In genomic region chr9:75780558-75781276, GRCm38 (mm10) we compare ENCODE assay signal across 17 mouse cellular contexts. TPM values are rescaled to one million over a fixed set of nuclear protein-coding genes. Genes with fewer than 3 reads are reported as not detected.
DNase-seq lines count a peak whose midpoint lies in the region; ATAC-seq and TF ChIP-seq lines count a peak whose summit lies in the region.
"Had no signal": no experiment of that assay in that cellular context is flagged by ENCODE, and none has a peak within 500 bp of the region (broad histone marks: within the 10 kb centered on the region; RNA-seq: fewer than 3 reads in every experiment).

No protein-coding gene starts in this region.

- TF ChIP-seq POLR2A in cerebellum, adult 2 months (IDR thresholded peaks at IDR 0.05; ENCODE audit: borderline replicate concordance, insufficient read depth, low read length): no peak

- peaks cover 4% of the 10 kb centered on the region for H3K4me1 ChIP-seq in cerebellum, adult 2 months (ENCODE audit: control insufficient read depth, insufficient read depth, low read length)
- peaks cover 5% of the 10 kb centered on the region for H3K4me1 ChIP-seq in heart, embryonic 16.5 days (ENCODE audit: control insufficient read depth, insufficient read depth, low read length)
- H3K4me1 ChIP-seq in midbrain, embryonic 11.5 days (ENCODE audit: control insufficient read depth, insufficient read depth, low read length): no peaks in the 10 kb centered on the region
- H3K4me1 ChIP-seq in midbrain, embryonic 13.5 days (replicated peaks): peaks cover 9% of the 10 kb centered on the region; the same call in 1 of the 2 replicates
- no peaks in the 10 kb centered on the region for H3K4me1 ChIP-seq in stomach, embryonic 16.5 days (ENCODE audit: control insufficient read depth, insufficient read depth, low read length)
- H3K4me1 ChIP-seq: hindbrain, embryonic 15.5 days had no signal

- no peak for ATAC-seq in heart, embryonic 16.5 days (replicated peaks; ENCODE audit: extremely low read depth, insufficient read depth, low FRiP score)
- no peak for ATAC-seq in midbrain, embryonic 11.5 days (ENCODE audit: low FRiP score)
- no peak for ATAC-seq in midbrain, embryonic 13.5 days
- ATAC-seq in stomach, embryonic 16.5 days (ENCODE audit: insufficient read depth, low FRiP score): no peak
- ATAC-seq: forebrain, embryonic 16.5 days had no signal

- no peak for TF ChIP-seq CTCF in cerebellum, adult 2 months (IDR thresholded peaks at IDR 0.05; ENCODE audit: borderline replicate concordance, insufficient read depth, low read depth, low read length)

- peak overlapping the region; percentile 64 for H3K4me2 ChIP-seq in heart, embryonic 16.5 days (ENCODE audit: low read depth, low read length)
- H3K4me2 ChIP-seq in midbrain, embryonic 11.5 days: no peak overlapping the region
- H3K4me2 ChIP-seq in midbrain, embryonic 13.5 days (replicated peaks): no peak overlapping the region
- peak overlapping the region; percentile 38 for H3K4me2 ChIP-seq in stomach, embryonic 16.5 days (ENCODE audit: low read depth, low read length)
- H3K4me2 ChIP-seq: hindbrain, embryonic 15.5 days had no signal

- 34% methylated on average over 5 of the region's 5 CpGs for WGBS in cerebellum, adult 2 months
- WGBS in heart, embryonic 16.5 days: 25% methylated on average over 5 of the region's 5 CpGs
- WGBS in midbrain, embryonic 11.5 days: 22% methylated on average over 5 of the region's 5 CpGs
- whole genome bisulfite sequencing in midbrain, embryonic 13.5 days: 17% methylated on average over 5 of the region's 5 CpGs
- 37% methylated on average over 5 of the region's 5 CpGs for WGBS in stomach, embryonic 16.5 days

- H3K27me3 ChIP-seq in cerebellum, adult 2 months (ENCODE audit: control insufficient read depth, insufficient read depth, low read length): no peaks in the 10 kb centered on the region
- no peaks in the 10 kb centered on the region for H3K27me3 ChIP-seq in heart, embryonic 16.5 days (ENCODE audit: control insufficient read depth, insufficient read depth, low read length)
- H3K27me3 ChIP-seq in midbrain, embryonic 11.5 days (ENCODE audit: control insufficient read depth, insufficient read depth, low read length): no peaks in the 10 kb centered on the region
- H3K27me3 ChIP-seq in midbrain, embryonic 13.5 days: no peaks in the 10 kb centered on the region
- H3K27me3 ChIP-seq in stomach, embryonic 16.5 days (ENCODE audit: control insufficient read depth, insufficient read depth, low read length): no peaks in the 10 kb centered on the region
- H3K27me3 ChIP-seq: hindbrain, embryonic 15.5 days; kidney, embryonic 15.5 days had no signal

- H3K9me3 ChIP-seq in heart, embryonic 16.5 days (replicated peaks; ENCODE audit: control insufficient read depth, low read length): no peaks in the 10 kb centered on the region
- no peaks in the 10 kb centered on the region for H3K9me3 ChIP-seq in midbrain, embryonic 11.5 days (ENCODE audit: control insufficient read depth, low read length)
- H3K9me3 ChIP-seq in midbrain, embryonic 13.5 days: no peaks in the 10 kb centered on the region
- H3K9me3 ChIP-seq in stomach, embryonic 16.5 days (replicated peaks; ENCODE audit: control insufficient read depth, low read length): no peaks in the 10 kb centered on the region
- H3K9me3 ChIP-seq: hindbrain, embryonic 15.5 days; kidney, embryonic 15.5 days had no signal

- DNase-seq in cerebellum, adult 2 months: no peak
- no peak for DNase-seq in cerebellum, adult 9-11 months
- DNase-seq in heart, adult 18-20 months: no peak
- peak; percentile 79 for DNase-seq in midbrain, embryonic 11.5 days (ENCODE audit: low spot score, missing footprints)
- no peak for DNase-seq in retina, embryonic 14.5 days (ENCODE audit: low spot score)
- DNase-seq: cerebellum, postnatal 10 days; gastrocnemius, postnatal 25 days; layer of hippocampus, adult 9-11 months; left cerebral cortex, postnatal 4 days had no signal

- H3K9ac ChIP-seq in heart, embryonic 16.5 days (ENCODE audit: low read length): peak overlapping the region; percentile 43
- no peak overlapping the region for H3K9ac ChIP-seq in midbrain, embryonic 11.5 days (ENCODE audit: low read length)
- H3K9ac ChIP-seq in midbrain, embryonic 13.5 days (replicated peaks): no peak overlapping the region
- H3K9ac ChIP-seq in stomach, embryonic 16.5 days (ENCODE audit: low read length): peak overlapping the region; percentile 21; the same call in 1 of the 2 replicates
- H3K9ac ChIP-seq: hindbrain, embryonic 15.5 days; kidney, embryonic 15.5 days had no signal

- H3K36me3 ChIP-seq in heart, embryonic 16.5 days (ENCODE audit: control insufficient read depth, insufficient read depth): no peaks in the 10 kb centered on the region
- H3K36me3 ChIP-seq in midbrain, embryonic 11.5 days (ENCODE audit: control insufficient read depth, insufficient read depth, low read length): no peaks in the 10 kb centered on the region
- H3K36me3 ChIP-seq in midbrain, embryonic 13.5 days: no peaks in the 10 kb centered on the region
- H3K36me3 ChIP-seq in stomach, embryonic 16.5 days (ENCODE audit: control insufficient read depth, insufficient read depth, low read length): no peaks in the 10 kb centered on the region
- H3K36me3 ChIP-seq: hindbrain, embryonic 15.5 days; kidney, embryonic 15.5 days had no signal

- H3K27ac ChIP-seq in cerebellum, adult 2 months (ENCODE audit: insufficient read depth, low read length): no peak overlapping the region
- H3K27ac ChIP-seq in heart, embryonic 16.5 days (ENCODE audit: low read length): no peak overlapping the region; the same call in 1 of the 2 replicates
- H3K27ac ChIP-seq in midbrain, embryonic 11.5 days (ENCODE audit: low read depth, low read length): no peak overlapping the region
- no peak overlapping the region for H3K27ac ChIP-seq in midbrain, embryonic 13.5 days
- no peak overlapping the region for H3K27ac ChIP-seq in stomach, embryonic 16.5 days (ENCODE audit: low read length)
- H3K27ac ChIP-seq: hindbrain, embryonic 15.5 days; kidney, embryonic 15.5 days had no signal

- peak overlapping the region; percentile 39 for H3K4me3 ChIP-seq in cerebellum, adult 2 months (replicated peaks; ENCODE audit: insufficient read depth, low read depth, low read length)
- peak overlapping the region; percentile 35 for H3K4me3 ChIP-seq in heart, embryonic 16.5 days (ENCODE audit: low read length)
- no peak overlapping the region for H3K4me3 ChIP-seq in midbrain, embryonic 11.5 days (ENCODE audit: low read depth, low read length)
- H3K4me3 ChIP-seq in midbrain, embryonic 13.5 days (replicated peaks): no peak overlapping the region
- H3K4me3 ChIP-seq in stomach, embryonic 16.5 days (replicated peaks; ENCODE audit: low read length): 0 out of 2 replicates have a peak overlapping the region, but pooled peaks have one; percentile 13
- H3K4me3 ChIP-seq: hindbrain, embryonic 15.5 days; kidney, embryonic 15.5 days had no signal

RNA-seq across cellular contexts. Expression of gene Bmp5, which starts 5.6 kb away (rescaled TPM):
- polyA plus RNA-seq in cerebellum, adult 2 months (2012; rRNA removed): 8.3 and 8.5 TPM in 2 replicates
- 5.3 and 7.1 TPM in 2 replicates for polyA plus RNA-seq in heart, embryonic 16.5 days (2015; fragmentation: Nextera tagmentation; extraction: Ambion mirVana)
- 1 to 10 TPM in 1 of 2 experiments, under 1 TPM in 1; 0.65 to 1.2 TPM for total RNA-seq in heart, adult 18-20 months (2021)
- polyA plus RNA-seq in midbrain, embryonic 11.5 days (2014; fragmentation: Nextera tagmentation; extraction: Ambion mirVana): 3.4 and 4.0 TPM in 2 replicates
- polyA plus RNA-seq in midbrain, embryonic 13.5 days (2015; fragmentation: Nextera tagmentation; extraction: Ambion mirVana): 3.2 and 3.6 TPM in 2 replicates
- 5.9 and 6.9 TPM in 2 replicates for polyA plus RNA-seq in stomach, embryonic 16.5 days (2015; fragmentation: Nextera tagmentation; extraction: Ambion mirVana)
- total RNA-seq: megakaryocyte progenitor cell, adult 5-6 weeks had no signal
- polyA plus RNA-seq: Patski had no signal

Comparison
In these comparisons a context has a peak if more than half of its experiments do, and no peak if none do; other contexts are left out.
1. H3K4me3 ChIP-seq: peak in cerebellum, adult 2 months (single experiment), heart, embryonic 16.5 days (single experiment) and stomach, embryonic 16.5 days (single experiment); none in midbrain, embryonic 11.5 days (single experiment) and midbrain, embryonic 13.5 days (single experiment).
2. H3K4me2 ChIP-seq: peak in heart, embryonic 16.5 days (single experiment) and stomach, embryonic 16.5 days (single experiment); none in midbrain, embryonic 11.5 days (single experiment) and midbrain, embryonic 13.5 days (single experiment).
3. H3K9ac ChIP-seq: peak in heart, embryonic 16.5 days (single experiment) and stomach, embryonic 16.5 days (single experiment); none in midbrain, embryonic 11.5 days (single experiment) and midbrain, embryonic 13.5 days (single experiment).